Mouse (Mus musculus): Measurements from ENCODE around the gene Meis3. TPM values are rescaled to one million over a fixed set of nuclear protein-coding genes. Genes with fewer than 3 reads are reported as not detected.

Gene Meis3
- polyA plus RNA-seq, 1 experiment from 2014 or later = 96.6 TPM

GRCm38 (mm10) chr7:16213986-16214385 lies 39.1 kb downstream of the Meis3 start:
- H3K4me3 ChIP-seq (ENCODE audit: low read length) = no peak overlapping the region
- peaks cover 31% of the 10 kb centered on the region for H3K36me3 ChIP-seq (ENCODE audit: control insufficient read depth, insufficient read depth, low read length)
- 93% methylated on average over 9 of the region's 9 CpGs for WGBS

DNA sequence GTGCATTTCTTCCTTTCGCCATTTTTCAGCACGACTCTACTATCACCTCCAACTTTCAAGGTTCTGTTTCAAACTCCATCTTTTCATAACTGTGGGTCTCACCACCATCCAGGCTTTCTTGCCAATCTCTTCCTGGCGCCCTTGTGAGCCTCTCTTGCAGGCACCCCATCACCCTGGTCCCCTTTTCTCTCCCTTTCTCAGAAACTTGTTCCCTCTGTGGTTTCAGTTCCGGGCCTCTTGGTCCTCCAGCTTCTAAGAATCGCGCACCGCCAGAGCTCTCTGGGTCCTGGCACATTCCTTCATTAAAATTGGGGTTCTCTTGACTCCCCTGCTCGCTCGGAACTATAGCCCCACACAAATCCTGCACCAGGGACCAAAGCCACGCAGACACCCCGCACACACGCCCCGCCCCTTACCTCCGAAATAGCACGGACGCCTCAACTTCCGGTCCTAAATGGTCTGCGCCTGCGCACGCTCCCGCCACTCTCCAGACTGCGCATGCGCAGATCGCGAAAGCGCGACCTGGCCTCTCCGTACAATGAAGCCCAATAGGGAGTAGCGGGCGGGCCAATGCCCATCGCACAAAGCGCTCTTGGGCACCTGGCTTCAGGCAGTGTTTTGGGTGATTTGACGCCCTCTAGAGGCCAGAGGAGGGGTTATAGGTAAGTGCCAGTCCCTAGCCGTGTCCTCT lies 46.8 kb downstream of the Meis3 start, which contains the start of gene Dhx34:
Dhx34 (minus strand) TSS at position 456 of the 691 bp plus-strand sequence.
- WGBS = 1% methylated on average over 34 of the region's 34 CpGs
- H3K36me3 ChIP-seq (ENCODE audit: control insufficient read depth, insufficient read depth, low read length) = peaks cover 7% of the 10 kb centered on the region; the same call in 1 of the 2 replicates
- H3K27ac ChIP-seq (ENCODE audit: low read depth, low read length) = peak within 1 kb of the TSS; percentile 76
- H3K4me2 ChIP-seq (ENCODE audit: low read length) = peak within 1 kb of the TSS; percentile 81
- peaks cover 7% of the 10 kb centered on the region for H3K4me1 ChIP-seq (ENCODE audit: control insufficient read depth, insufficient read depth, low read depth, low read length)
- H3K27me3 ChIP-seq (replicated peaks; ENCODE audit: control insufficient read depth, insufficient read depth, low read length) = no peaks in the 10 kb centered on the region
- H3K4me3 ChIP-seq (ENCODE audit: low read length) = peak within 1 kb of the TSS; percentile 69
- no peaks in the 10 kb centered on the region for H3K9me3 ChIP-seq (ENCODE audit: control insufficient read depth, low read length)
- peak within 1 kb of the TSS; percentile 78 for H3K9ac ChIP-seq (ENCODE audit: low read depth, low read length)
- ATAC-seq = peak; percentile 97

More at GRCm38 (mm10) chr7:16213986-16214385, 39.1 kb downstream of the Meis3 start:
- no peak overlapping the region for H3K27ac ChIP-seq (ENCODE audit: low read depth, low read length)
- no peaks in the 10 kb centered on the region for H3K9me3 ChIP-seq (ENCODE audit: control insufficient read depth, low read length)
- no peak for ATAC-seq
- no peak overlapping the region for H3K4me2 ChIP-seq (ENCODE audit: low read length)
- H3K9ac ChIP-seq (ENCODE audit: low read depth, low read length) = no peak overlapping the region
- H3K4me1 ChIP-seq (ENCODE audit: control insufficient read depth, insufficient read depth, low read depth, low read length) = no peaks in the 10 kb centered on the region
- no peaks in the 10 kb centered on the region for H3K27me3 ChIP-seq (replicated peaks; ENCODE audit: control insufficient read depth, insufficient read depth, low read length)

GRCm38 (mm10) chr7:16229869-16230268 lies 55.0 kb downstream of the Meis3 start:
- no peaks in the 10 kb centered on the region for H3K4me1 ChIP-seq (ENCODE audit: control insufficient read depth, insufficient read depth, low read depth, low read length)
- H3K27me3 ChIP-seq (replicated peaks; ENCODE audit: control insufficient read depth, insufficient read depth, low read length) = no peaks in the 10 kb centered on the region
- H3K4me2 ChIP-seq (ENCODE audit: low read length) = no peak overlapping the region
- no peaks in the 10 kb centered on the region for H3K9me3 ChIP-seq (ENCODE audit: control insufficient read depth, low read length)
- H3K36me3 ChIP-seq (ENCODE audit: control insufficient read depth, insufficient read depth, low read length) = no peaks in the 10 kb centered on the region
- H3K4me3 ChIP-seq (ENCODE audit: low read length) = no peak overlapping the region
- no peak overlapping the region for H3K9ac ChIP-seq (ENCODE audit: low read depth, low read length)
- no peak for ATAC-seq
- no peak overlapping the region for H3K27ac ChIP-seq (ENCODE audit: low read depth, low read length)
- WGBS = 59% methylated on average over 5 of the region's 5 CpGs

Other genes with a start within 250 kb of the Meis3 start
- 104 and 111 TPM in 2 replicates for gene Nop53, start 229.0 kb upstream of the Meis3 start, polyA plus RNA-seq (2015; fragmentation: Nextera tagmentation; extraction: Ambion mirVana)
- gene Ehd2, start 207.5 kb upstream of the Meis3 start, polyA plus RNA-seq (2015; fragmentation: Nextera tagmentation; extraction: Ambion mirVana) = 5.6 and 9.5 TPM in 2 replicates
- gene Bicra, start 127.2 kb upstream of the Meis3 start, polyA plus RNA-seq (2015; fragmentation: Nextera tagmentation; extraction: Ambion mirVana) = 5.0 and 6.9 TPM in 2 replicates
- gene Zfp541, start 113.3 kb upstream of the Meis3 start, polyA plus RNA-seq (2015; fragmentation: Nextera tagmentation; extraction: Ambion mirVana) = 0.09 and 0.16 TPM in 2 replicates
- gene Napa, start 76.6 kb upstream of the Meis3 start, polyA plus RNA-seq (2015; fragmentation: Nextera tagmentation; extraction: Ambion mirVana) = 236 and 255 TPM in 2 replicates
- gene Kptn, start 55.2 kb upstream of the Meis3 start, polyA plus RNA-seq (2015; fragmentation: Nextera tagmentation; extraction: Ambion mirVana) = 48.3 and 49.8 TPM in 2 replicates
- gene Slc8a2, start 45.3 kb upstream of the Meis3 start, polyA plus RNA-seq (2015; fragmentation: Nextera tagmentation; extraction: Ambion mirVana) = 1.1 and 1.2 TPM in 2 replicates
- 9.6 and 13.3 TPM in 2 replicates for gene Dhx34, start 46.9 kb downstream of the Meis3 start, polyA plus RNA-seq (2015; fragmentation: Nextera tagmentation; extraction: Ambion mirVana)
- gene C5ar2, start 69.1 kb downstream of the Meis3 start, polyA plus RNA-seq (2015; fragmentation: Nextera tagmentation; extraction: Ambion mirVana) = 0.07 and 0.13 TPM in 2 replicates
- gene C5ar1, start 84.5 kb downstream of the Meis3 start, polyA plus RNA-seq (2015; fragmentation: Nextera tagmentation; extraction: Ambion mirVana) = 2.1 and 2.4 TPM in 2 replicates
- gene Inafm1, start 98.5 kb downstream of the Meis3 start, polyA plus RNA-seq (2015; fragmentation: Nextera tagmentation; extraction: Ambion mirVana) = 55.5 and 62.4 TPM in 2 replicates
- gene Ccdc9, start 111.7 kb downstream of the Meis3 start, polyA plus RNA-seq (2015; fragmentation: Nextera tagmentation; extraction: Ambion mirVana) = 26.1 TPM in 2 replicates
- gene Bbc3, start 133.3 kb downstream of the Meis3 start, polyA plus RNA-seq (2015; fragmentation: Nextera tagmentation; extraction: Ambion mirVana) = 31.3 and 32.7 TPM in 2 replicates
- gene Sae1, start 212.7 kb downstream of the Meis3 start, polyA plus RNA-seq (2015; fragmentation: Nextera tagmentation; extraction: Ambion mirVana) = 267 and 272 TPM in 2 replicates
- gene Zc3h4, start 225.8 kb downstream of the Meis3 start, polyA plus RNA-seq (2015; fragmentation: Nextera tagmentation; extraction: Ambion mirVana) = 11.7 and 13.4 TPM in 2 replicates

Measured in hindbrain, embryonic 16.5 days (tissue).